Mouse (Mus musculus) retina, postnatal 1 day (tissue): Measurements from ENCODE around the gene Plk3.

ENCODE experiments used
- DNase-seq: peaks from one replicate; pipeline ENCODE4 v3.0.0-alpha.2; 2012

The Plk3 gene

DNA sequence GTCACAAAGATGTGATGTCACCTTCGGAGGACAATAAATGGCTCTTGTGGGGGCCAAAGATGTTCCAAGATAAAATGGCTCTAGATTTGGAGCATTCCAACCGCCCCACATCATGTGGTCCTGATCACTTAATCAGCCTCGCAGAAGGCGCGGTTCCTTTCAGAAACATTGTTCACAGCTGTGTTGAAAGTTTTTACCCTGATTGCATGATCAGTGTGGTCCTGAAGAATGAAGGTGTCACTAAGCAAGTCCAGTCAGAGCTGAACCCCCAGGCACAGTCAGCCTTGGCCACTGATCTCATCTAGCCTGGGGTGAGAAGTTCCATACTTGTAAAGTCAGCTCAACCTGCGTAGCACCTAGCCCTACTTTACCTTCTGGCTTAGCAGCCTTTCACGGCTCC, 15.8 kb downstream of the Plk3 start:
- DNase-seq = no peak

DNA sequence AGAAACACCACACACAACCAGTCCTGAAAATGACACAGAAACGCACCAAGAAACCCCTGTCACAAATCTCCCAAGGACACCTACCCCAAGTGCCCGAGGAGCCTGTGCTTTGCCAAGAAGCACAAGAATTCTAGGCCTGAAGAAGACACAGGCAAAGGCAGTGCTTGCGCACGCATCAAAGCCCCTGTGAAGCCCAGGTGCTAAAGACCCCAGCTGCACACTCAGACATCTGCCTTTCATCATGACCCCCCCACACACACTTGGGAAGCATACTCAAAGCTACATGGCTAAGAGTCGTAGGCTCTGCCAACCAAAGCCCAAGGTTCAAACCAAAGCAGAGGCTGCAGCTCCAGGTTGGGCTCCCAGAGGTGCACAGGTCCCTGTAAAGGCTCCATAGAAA, 18.2 kb downstream of the Plk3 start:
- no peak for DNase-seq

DNA sequence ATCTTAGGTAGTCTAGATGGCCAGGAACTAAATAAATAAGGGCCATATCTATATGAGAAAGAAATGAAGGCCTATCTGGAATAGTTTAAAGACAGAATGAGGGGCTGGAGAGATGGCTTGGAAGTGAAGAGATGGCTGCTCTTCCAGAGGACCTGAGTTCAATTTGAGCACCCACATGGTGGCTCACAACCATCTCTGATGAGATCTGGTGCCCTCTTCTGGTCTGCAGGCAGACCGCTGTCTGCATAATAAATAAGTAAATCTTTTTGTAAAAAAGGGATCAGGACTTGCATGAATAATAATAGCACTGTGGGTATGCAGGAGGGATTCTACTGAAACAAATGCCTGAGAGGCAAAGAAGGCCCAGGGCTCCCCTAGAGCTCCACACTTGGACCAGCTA, 20.5 kb downstream of the Plk3 start:
- no peak for DNase-seq

DNA sequence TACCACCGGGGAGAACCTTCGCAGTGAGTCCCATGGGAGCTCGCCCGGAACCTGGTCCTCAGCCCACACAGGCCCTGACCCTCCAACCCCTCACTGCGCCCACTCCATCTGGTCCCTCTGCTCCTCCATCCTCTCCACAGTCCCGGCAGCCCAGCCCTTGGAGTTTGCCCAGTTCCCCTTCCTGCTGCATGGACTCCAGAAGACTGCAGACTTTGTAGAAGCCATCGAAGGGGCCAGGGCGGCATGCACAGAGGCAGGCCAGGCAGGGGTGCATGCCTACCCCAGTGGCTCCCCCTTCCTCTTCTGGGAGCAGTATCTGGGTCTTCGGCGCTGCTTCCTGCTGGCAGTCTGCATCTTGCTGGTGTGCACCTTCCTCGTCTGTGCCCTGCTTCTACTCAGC, 22.8 kb downstream of the Plk3 start:
- no peak for DNase-seq

DNA sequence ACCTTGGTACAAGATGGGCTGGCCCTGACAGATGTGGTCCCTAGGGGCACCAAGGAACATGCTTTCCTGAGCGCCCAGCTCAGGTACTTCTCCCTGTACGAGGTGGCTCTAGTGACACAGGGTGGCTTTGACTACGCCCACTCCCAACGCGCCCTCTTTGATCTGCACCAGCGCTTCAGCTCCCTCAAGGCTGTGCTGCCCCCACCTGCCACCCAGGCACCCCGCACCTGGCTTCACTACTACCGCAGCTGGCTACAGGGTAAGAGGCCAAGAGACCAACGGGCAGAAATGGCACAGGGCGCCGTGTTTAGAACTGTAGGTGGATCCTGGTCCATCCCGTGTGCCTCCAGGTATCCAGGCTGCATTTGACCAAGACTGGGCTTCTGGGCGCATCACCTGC, 23.5 kb downstream of the Plk3 start:
- DNase-seq = no peak

DNA sequence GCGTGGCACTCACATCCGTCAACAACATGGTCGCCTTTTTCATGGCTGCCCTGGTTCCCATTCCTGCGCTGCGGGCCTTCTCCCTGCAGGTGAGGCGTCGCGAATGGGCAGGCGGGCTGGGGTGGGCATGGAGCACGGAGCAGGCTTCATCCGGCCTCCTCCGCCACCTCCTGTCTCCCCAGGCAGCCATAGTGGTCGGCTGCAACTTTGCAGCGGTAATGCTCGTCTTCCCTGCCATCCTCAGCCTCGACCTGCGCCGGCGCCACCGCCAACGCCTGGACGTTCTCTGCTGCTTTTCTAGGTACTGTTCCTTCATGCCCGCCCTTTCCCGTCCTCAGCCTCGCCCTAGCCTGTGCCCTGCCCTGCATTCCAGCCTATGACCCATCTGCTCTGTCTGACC, 24.4 kb downstream of the Plk3 start:
- DNase-seq = no peak

DNA sequence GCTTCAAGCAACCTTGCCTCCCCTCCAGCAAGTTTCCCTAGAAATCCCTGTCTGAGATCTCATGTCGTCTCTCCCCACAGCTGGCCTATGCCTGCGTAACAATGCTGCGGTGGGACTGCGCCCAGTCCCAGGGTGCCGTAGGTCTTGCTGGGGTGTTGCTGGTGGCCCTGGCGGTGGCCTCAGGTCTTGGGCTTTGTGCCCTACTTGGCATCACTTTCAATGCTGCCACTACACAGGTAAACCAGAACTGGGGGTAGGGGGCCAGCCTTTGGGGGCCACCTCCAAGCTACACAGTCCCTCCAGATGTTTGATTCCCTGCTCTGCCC, 25.3 kb downstream of the Plk3 start:
- DNase-seq = no peak

DNA sequence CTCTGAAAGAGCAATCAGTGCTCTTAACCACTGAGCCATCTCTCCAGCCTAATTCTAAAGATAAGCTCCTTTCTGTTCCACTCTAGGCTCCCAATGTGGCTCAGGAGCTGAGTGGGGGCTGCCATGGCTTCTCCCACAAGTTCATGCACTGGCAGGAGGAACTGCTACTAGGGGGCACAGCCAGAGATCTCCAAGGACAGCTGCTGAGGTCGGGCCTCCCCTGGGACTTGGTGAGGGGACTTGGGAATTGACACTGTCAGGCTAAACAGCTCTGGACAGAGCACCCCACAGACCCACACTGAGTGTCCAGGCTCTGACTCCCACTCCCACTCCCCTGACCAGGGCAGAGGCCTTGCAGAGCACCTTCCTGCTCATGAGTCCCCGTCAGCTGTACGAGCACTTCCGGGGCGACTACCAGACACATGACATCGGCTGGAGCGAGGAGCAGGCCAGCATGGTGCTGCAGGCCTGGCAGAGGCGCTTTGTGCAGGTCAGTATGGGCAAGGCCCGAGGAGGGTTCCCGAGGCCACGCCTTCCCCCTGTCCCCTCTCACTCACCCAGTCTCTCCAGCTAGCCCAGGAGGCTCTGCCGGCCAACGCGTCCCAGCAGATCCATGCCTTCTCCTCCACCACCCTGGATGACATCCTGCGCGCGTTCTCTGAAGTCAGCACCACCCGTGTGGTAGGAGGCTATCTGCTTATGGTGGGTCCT, 25.8 kb downstream of the Plk3 start:
- DNase-seq = no peak

DNA sequence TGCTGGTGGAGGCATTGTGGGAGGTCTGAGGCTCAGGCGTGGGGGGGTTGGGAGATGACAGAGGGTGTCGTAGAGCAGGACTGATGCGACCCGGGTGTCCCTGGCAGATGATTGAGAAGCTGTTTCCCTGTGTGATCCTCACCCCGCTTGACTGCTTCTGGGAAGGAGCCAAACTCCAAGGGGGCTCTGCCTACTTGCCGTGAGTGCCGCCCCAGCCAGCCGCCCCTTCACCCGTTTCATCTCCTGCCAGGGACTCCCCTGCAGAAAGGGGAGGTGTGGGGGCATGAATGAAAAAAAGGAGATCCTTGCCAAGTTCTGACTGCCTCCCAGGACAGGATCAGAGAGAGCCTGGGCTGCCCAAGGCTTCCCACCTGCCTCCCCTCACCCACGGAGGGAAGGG, 28.6 kb downstream of the Plk3 start:
- no peak for DNase-seq

DNA sequence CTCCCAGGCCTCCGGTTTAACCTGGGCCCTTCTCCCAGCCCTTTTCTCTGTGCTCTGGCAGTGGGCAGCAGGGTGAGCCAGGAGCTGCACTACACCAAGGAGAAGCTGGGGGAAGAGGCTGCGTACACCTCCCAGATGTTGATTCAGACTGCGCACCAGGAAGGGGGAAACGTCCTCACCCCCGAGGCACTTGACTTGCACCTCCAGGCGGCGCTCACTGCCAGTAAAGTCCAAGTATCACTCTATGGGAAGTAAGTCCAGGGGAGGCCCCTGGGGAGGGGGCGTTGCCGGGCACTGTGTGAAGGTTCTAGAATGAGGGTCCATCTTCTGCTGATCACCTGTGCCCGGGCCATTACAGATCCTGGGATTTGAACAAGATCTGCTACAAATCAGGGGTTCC, 29.1 kb downstream of the Plk3 start:
- DNase-seq = no peak

DNA sequence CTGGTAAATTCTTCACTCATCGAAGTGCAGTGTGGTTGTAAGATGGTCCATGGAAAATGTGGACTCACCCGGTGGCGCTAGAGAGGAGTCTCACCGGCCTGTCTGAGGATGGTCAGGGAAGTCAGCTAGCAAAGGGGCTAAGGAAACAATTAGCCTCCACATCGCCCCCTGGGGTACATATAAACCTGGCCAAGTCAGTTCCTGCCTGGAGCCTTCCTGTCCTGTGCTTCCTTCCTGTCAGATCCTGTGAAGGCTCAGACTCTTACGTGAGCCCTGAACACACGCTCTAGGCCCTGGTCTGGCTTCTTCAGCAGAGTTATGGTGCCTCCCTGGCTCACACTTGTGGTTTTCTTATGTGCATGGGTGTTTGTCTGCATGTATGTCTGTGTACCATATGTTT, 32.5 kb downstream of the Plk3 start:
- peak; percentile 46 for DNase-seq

DNA sequence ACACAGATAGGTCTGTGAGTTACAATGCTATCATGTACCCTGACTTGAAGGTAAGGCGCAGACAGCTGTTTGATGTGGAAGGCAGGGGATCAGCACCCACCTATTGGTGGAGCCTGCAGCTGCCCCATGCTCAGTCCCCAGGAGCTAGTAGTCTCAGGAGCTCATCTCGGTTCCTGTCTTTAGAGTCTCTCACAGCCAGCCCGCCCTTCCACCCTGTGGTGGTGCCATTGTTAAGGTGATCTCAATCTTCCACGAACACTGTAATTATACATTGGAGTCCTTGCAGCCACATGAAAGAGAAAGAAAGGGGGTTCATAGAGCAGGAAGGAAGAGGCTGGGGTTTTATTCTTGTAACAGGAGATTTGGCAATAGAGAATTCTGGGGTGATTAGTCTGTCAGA, 33.7 kb downstream of the Plk3 start:
- no peak for DNase-seq

DNA sequence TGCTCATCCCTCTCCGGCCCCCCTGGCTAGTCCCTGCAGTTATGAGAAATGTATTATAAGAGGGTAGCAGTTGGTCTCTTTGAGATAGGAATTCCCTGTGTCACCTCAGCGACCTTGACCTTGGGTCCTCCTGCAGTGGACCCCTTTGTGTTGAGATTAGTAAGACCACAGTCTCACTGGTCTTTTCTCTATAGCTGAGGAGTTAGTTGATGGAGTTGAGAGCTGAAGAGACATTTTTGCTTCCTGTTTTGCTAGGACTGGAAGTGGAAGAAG, 35.1 kb downstream of the Plk3 start:
- DNase-seq = no peak

DNA sequence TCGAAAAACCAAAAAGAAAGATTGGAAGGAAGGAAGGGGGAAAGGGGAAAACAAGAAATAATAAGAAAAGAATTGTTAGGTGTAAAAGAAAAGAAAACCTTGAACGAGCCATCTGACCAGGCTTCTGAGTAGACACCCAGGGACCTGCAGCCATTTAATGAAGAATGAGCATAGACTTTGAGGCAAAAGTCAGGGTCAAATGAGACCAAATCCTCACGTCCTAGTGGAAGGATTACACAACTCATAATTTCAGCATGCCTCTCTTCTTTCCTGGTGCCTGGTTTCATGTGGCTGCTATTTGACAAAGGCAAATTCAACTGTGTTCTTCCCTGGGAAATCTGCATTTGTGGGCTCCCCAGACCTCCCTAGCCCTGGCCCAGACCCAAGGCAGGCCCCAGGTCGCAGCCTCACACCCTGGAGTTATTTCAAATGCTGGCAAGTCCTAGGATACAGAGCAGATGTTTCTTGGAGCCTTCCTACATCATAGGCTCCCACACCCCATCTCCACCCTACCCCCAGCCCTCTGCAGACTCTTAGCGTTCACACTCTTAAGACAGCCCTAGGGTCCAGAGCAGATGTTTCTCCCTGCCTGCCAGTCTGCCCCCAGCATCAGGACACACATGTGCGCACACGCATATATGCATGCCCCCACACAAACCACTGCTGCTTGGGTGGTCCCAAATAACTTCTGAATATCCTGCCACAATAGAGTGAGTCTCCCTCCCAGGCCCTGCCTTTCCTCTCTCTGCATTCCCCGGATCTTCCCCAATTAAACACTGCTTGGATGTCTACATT, 35.6 kb downstream of the Plk3 start:
- peak; percentile 71 for DNase-seq

DNA sequence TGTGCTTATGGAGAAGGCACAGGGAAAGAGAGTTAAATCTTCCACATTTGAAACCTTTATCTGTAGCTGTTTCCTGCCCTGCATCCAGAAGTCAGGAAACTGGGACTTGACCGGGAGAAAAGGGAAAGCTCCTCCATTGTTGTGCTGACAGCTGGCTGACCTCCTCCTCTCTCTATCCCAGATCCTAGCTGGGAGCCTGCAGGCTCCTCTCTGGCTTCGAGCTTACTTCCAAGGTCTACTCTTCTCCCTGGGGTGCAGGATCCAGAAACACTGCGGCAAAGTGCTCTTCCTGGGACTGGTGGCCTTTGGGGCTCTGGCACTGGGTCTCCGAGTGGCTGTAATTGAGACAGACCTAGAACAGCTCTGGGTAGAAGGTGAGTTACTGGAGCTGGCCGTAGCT, 37.1 kb downstream of the Plk3 start:
- peak; percentile 37 for DNase-seq

DNA sequence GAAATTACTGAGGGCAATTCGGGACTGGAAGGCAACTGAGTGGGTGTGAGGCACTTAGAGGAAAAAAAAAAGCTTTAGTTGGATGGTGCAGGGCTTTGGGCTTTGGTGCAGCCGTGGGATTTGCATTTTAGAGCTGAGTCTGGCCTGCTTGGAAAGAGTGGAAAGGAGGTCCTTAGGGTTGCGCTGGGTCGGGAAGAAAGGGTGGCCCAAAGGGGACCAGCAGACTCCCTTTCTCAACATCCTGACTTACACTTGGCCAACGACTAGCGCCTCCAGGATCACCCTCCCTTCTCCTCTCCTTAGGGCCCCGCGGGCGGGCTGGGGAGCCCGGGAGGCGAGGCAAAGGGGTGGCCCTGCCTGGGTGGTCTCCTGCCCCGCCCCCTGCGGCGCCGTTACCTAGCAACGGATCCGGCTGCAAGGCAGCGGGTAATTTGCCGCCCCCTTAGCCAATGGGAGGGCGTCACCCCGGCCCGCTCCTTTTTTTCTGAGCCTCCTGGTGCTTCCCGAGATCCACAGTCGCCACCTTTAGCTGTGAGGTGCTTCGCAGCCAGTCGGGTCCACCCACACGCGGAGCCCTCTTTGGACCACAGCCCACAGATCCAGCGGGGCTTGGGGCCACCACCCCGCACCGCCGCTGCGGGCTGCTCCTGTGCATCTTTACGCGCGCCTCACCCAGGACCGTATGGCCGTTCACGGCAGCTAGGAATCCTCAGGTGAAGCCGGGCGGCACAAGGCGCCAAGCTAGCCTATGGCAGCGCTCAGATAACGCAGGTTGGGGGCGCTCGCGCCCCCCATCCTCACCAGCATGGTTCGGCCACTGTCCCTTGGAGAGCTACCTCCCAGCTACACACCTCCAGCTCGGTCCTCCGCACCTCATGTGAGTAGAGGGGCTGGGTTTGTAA, 38.0 kb downstream of the Plk3 start, which contains the start of gene Ptch2:
TSS of gene Ptch2 (plus strand) at position 525 of the 902 bp plus-strand sequence.
- peak; percentile 94 for DNase-seq

DNA sequence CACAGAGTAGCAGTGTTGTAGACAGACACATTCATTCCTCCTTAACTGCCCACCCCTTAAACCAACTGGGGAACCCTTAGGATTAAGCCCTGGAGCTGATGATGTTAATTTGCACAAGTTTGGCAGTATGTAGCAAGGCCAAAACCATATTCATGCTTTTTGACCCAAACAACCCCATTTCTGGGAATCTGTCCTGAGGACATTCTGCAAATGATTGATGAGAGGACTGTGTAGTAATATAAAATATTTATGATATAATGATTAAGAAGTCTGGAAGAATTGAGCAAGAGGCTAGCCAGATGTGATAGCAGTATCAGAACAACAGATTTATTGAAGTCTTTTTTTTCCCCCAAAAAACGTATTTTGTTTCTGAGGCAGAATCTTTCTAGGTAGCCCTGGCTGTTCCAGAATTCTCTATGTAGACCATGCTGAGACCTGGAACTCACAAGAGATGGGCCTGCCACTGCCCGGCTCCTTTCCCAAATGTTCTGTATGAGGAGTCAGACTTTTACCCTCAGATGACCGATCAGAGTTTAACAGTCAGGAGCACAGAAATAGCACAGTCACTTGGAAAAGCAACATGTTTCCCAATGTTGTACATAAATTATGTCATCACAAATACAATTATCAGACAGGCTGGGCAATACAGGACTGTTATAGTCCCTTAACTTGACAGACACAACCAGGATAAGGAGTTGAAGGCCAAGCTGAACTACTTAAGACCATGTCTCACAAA, 39.0 kb downstream of the Plk3 start:
- DNase-seq = no peak

DNA sequence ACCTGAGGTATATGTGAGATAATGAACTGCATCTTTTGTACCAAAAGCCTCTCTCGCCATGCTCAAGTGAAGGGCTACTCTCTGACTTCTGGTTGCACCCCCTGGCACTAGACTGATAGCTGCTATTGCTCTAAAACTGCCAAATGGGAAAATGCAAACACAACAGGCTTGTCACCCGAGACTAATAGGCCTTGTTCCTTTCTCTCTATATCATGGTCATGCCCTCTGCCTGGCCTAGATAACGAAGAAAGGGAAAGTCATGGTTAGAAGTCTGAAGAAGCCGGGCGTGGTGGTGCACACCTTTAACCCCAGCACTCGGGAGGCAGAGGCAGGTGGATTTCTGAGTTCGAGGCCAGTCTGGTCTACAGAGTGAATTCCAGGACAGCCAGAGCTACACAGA, 43.2 kb downstream of the Plk3 start:
- DNase-seq = peak; percentile 24

DNA sequence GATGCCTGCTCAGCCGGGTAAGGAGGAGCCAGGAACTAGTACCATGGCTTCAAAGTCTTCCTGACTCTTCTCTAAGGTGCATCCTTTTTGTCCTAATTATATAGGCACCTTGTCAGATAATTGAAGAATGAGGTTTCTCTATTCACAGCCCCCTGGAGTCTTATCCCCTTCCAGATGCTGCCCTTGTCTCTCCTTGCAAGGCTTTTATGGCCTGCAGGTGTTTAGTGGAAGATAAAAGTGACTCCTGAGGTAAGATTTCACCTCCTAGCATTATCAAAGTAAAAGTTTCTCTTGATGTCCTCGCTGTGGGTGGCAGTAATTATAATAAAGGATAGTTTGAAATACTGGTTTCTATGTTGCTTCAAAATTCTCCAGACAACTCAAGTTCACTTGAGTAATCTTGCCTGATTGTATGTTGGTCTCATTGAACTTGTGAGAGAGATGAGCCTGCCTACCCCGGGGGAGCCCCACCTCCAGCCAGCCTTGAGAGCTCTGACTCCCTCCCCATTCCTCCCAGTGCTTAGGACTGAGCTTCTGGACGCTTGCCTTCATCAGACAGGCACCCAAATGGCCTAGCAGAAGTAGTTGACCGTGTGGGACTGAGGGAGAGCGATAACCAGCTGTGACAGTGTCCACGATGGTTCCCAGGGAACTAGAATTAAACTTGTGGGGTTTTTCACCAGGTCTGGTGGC, 45.7 kb downstream of the Plk3 start:
- no peak for DNase-seq
